Mouse (Mus musculus): Measurements from ENCODE around the gene Akt1s1. TPM values are rescaled to one million over a fixed set of nuclear protein-coding genes. Genes with fewer than 3 reads are reported as not detected.
"Not testable (repeated sequence)": the region's sequence is repeated elsewhere in the genome, so short reads cannot be mapped to it uniquely, and the experiment has no call there.

Gene Akt1s1
- total RNA-seq, 2 experiments from 2014 or later, result 74.1 to 85.4 TPM

- intact Hi-C loops (cut with DNase I), result no loop called here
- DNase-seq, result no peak
Observed at GRCm38 (mm10) chr7:44867802-44868201, 19.0 kb downstream of the Akt1s1 start.

GRCm38 (mm10) chr7:44868465-44868864 is 19.7 kb downstream of the Akt1s1 start:
- intact Hi-C loops (cut with DNase I), result no loop called here
- no peak for DNase-seq

GRCm38 (mm10) chr7:44868919-44869696 is 20.3 kb downstream of the Akt1s1 start:
- DNase-seq, result peak; percentile 65
- intact Hi-C loops (cut with DNase I), result no loop called here

- peak; percentile 96 for DNase-seq
- intact Hi-C loops (cut with DNase I), result no loop called here
Observed at GRCm38 (mm10) chr7:44869697-44870528, 21.1 kb downstream of the Akt1s1 start, which contains the start of gene Ptov1. Gene Ptov1 (minus strand): TSS chr7:44869788.

GRCm38 (mm10) chr7:44870614-44871013 is 21.8 kb downstream of the Akt1s1 start:
- intact Hi-C loops (cut with DNase I), result no loop called here

GRCm38 (mm10) chr7:44871181-44871580 is 22.4 kb downstream of the Akt1s1 start:
- intact Hi-C loops (cut with DNase I), result no loop called here
- no peak for DNase-seq

More at GRCm38 (mm10) chr7:44870614-44871013, 21.8 kb downstream of the Akt1s1 start:
- no peak for DNase-seq

- intact Hi-C loops (cut with DNase I); DNase-seq: not testable (repeated sequence)
Observed at GRCm38 (mm10) chr7:44871774-44872173, 23.0 kb downstream of the Akt1s1 start.

GRCm38 (mm10) chr7:44877833-44878232 is 29.0 kb downstream of the Akt1s1 start:
- no peak for DNase-seq
- intact Hi-C loops (cut with DNase I), result no loop called here

- DNase-seq, result no peak
- intact Hi-C loops (cut with DNase I), result no loop called here
Observed at GRCm38 (mm10) chr7:44883036-44883435, 34.2 kb downstream of the Akt1s1 start.

- no peak for DNase-seq
- intact Hi-C loops (cut with DNase I), result no loop called here
Observed at GRCm38 (mm10) chr7:44884637-44885036, 35.8 kb downstream of the Akt1s1 start.

GRCm38 (mm10) chr7:44886964-44887363 is 38.2 kb downstream of the Akt1s1 start:
- no peak for DNase-seq
- intact Hi-C loops (cut with DNase I), result no loop called here

- no peak for DNase-seq
- intact Hi-C loops (cut with DNase I), result no loop called here
Observed at GRCm38 (mm10) chr7:44888256-44889105, 39.7 kb downstream of the Akt1s1 start.

- intact Hi-C loops (cut with DNase I), result no loop called here
- DNase-seq, result no peak
Observed at GRCm38 (mm10) chr7:44890180-44890579, 41.4 kb downstream of the Akt1s1 start.

GRCm38 (mm10) chr7:44890737-44891136 is 41.9 kb downstream of the Akt1s1 start:
- intact Hi-C loops (cut with DNase I), result no loop called here

GRCm38 (mm10) chr7:44891611-44892010 is 42.8 kb downstream of the Akt1s1 start:
- DNase-seq, result no peak
- intact Hi-C loops (cut with DNase I), result no loop called here

More at GRCm38 (mm10) chr7:44890737-44891136, 41.9 kb downstream of the Akt1s1 start:
- peak; percentile 70 for DNase-seq

GRCm38 (mm10) chr7:44892276-44892921 is 43.6 kb downstream of the Akt1s1 start, which contains the start of gene Med25:
Gene Med25 (minus strand): TSS chr7:44892712.
- DNase-seq, result peak; percentile 93
- intact Hi-C loops (cut with DNase I), result no loop called here

GRCm38 (mm10) chr7:44893197-44893596 is 44.4 kb downstream of the Akt1s1 start:
- no peak for DNase-seq
- intact Hi-C loops (cut with DNase I), result no loop called here

GRCm38 (mm10) chr7:44894175-44894574 is 45.4 kb downstream of the Akt1s1 start:
- no peak for DNase-seq
- intact Hi-C loops (cut with DNase I), result no loop called here

GRCm38 (mm10) chr7:44895206-44895592 is 46.4 kb downstream of the Akt1s1 start:
- intact Hi-C loops (cut with DNase I), result no loop called here
- DNase-seq, result no peak

Data from left cerebral cortex, postnatal 4 days (tissue).